Mouse (Mus musculus) hindbrain, embryonic 12.5 days (tissue): ENCODE data around the gene Agmat. TPM values are rescaled to one million over a fixed set of nuclear protein-coding genes. Genes with fewer than 3 reads are reported as not detected.

Experiments
- ATAC-seq: fragments of 200-750 bp; cut with Nextera tagmentation; 2 replicates; pipeline ENCODE4 v1.8.0; 2017; ENCODE audit warnings: moderate TSS enrichment; ENCODE audit not compliant: low FRiP score
- H3K27ac ChIP-seq: fragments of 300-500 bp; sonication (generic); 2 replicates; pipeline ENCODE4 v1.5.1; 2016; ENCODE audit warnings: mild to moderate bottlenecking
- H3K27me3 ChIP-seq: fragments of 300-500 bp; sonication (generic); 2 replicates; pipeline ENCODE4 v1.6.1; 2016; ENCODE audit warnings: mild to moderate bottlenecking
- H3K36me3 ChIP-seq: fragments of 300-500 bp; sonication (generic); 2 replicates; pipeline ENCODE4 v1.6.1; 2016; ENCODE audit warnings: mild to moderate bottlenecking
- H3K4me1 ChIP-seq: fragments of 300-500 bp; sonication (generic); 2 replicates; pipeline ENCODE4 v1.6.1; 2016
- H3K4me2 ChIP-seq: fragments of 300-500 bp; sonication (generic); replicated peaks from 2 replicates; pipeline ENCODE4 v1.6.1; 2016; ENCODE audit warnings: mild to moderate bottlenecking
- H3K4me3 ChIP-seq: fragments of 300-500 bp; sonication (generic); 2 replicates; pipeline ENCODE4 v1.5.1; 2016; ENCODE audit warnings: mild to moderate bottlenecking
- H3K9ac ChIP-seq: fragments of 300-500 bp; sonication (generic); 2 replicates; pipeline ENCODE4 v1.6.1; 2016; ENCODE audit warnings: mild to moderate bottlenecking, moderate library complexity
- H3K9me3 ChIP-seq: fragments of 300-500 bp; sonication (generic); replicated peaks from 2 replicates; pipeline ENCODE4 v1.6.1; 2016; ENCODE audit warnings: mild to moderate bottlenecking
- WGBS: fragments of 180-500 bp; shearing (Covaris S2); methylation state at CpG from one replicate; pipeline ENCODE4 v1.1.7; 2016; 5-methylcytosine and 5-hydroxymethylcytosine counted together
- polyA plus RNA-seq: library from polyadenylated mRNA; unstranded; fragments of >200 nt; fragmentation: Nextera tagmentation; extraction: Ambion mirVana; gene quantifications from 2 replicates; pipeline ENCODE4 v1.2.1, GENCODE M21; 2016

The Agmat gene
- polyA plus RNA-seq, result not detected in 2 replicates

GRCm38 (mm10) chr4:141746578-141747346 is at the start of gene Agmat:
Gene Agmat (plus strand): TSS chr4:141746672.
- no peak within 1 kb of the TSS for H3K4me3 ChIP-seq
- H3K4me2 ChIP-seq, result no peak within 1 kb of the TSS
- 0 out of 2 replicates have a peak, but pooled peaks cover 2% of the 10 kb centered on the region for H3K4me1 ChIP-seq
- no peaks in the 10 kb centered on the region for H3K36me3 ChIP-seq
- H3K27ac ChIP-seq, result no peak within 1 kb of the TSS
- ATAC-seq, result no peak
- H3K9ac ChIP-seq, result no peak within 1 kb of the TSS
- WGBS, result 23% methylated on average over 20 of the region's 25 CpGs
- no peaks in the 10 kb centered on the region for H3K27me3 ChIP-seq
- H3K9me3 ChIP-seq, result no peaks in the 10 kb centered on the region

GRCm38 (mm10) chr4:141704625-141705024 is 41.8 kb upstream of the Agmat start:
- 95% methylated on average over 2 of the region's 2 CpGs for WGBS
- H3K36me3 ChIP-seq, result peaks cover 89% of the 10 kb centered on the region

GRCm38 (mm10) chr4:141705331-141705730 is 41.1 kb upstream of the Agmat start:
- H3K27me3 ChIP-seq, result no peaks in the 10 kb centered on the region
- H3K9me3 ChIP-seq, result no peaks in the 10 kb centered on the region
- H3K27ac ChIP-seq, result no peak overlapping the region
- peaks cover 88% of the 10 kb centered on the region for H3K36me3 ChIP-seq
- H3K4me2 ChIP-seq, result no peak overlapping the region
- 92% methylated on average over 4 of the region's 4 CpGs for WGBS
- no peaks in the 10 kb centered on the region for H3K4me1 ChIP-seq
- no peak overlapping the region for H3K4me3 ChIP-seq
- no peak overlapping the region for H3K9ac ChIP-seq
- ATAC-seq, result no peak

More at GRCm38 (mm10) chr4:141704625-141705024, 41.8 kb upstream of the Agmat start:
- H3K4me2 ChIP-seq, result no peak overlapping the region
- H3K27ac ChIP-seq, result no peak overlapping the region
- no peaks in the 10 kb centered on the region for H3K9me3 ChIP-seq
- no peaks in the 10 kb centered on the region for H3K27me3 ChIP-seq
- ATAC-seq, result no peak
- no peak overlapping the region for H3K9ac ChIP-seq
- no peaks in the 10 kb centered on the region for H3K4me1 ChIP-seq
- H3K4me3 ChIP-seq, result no peak overlapping the region

GRCm38 (mm10) chr4:141708005-141708404 is 38.5 kb upstream of the Agmat start:
- Histone ChIP-seq H3K36me3 (peaks cover 92% of the 10 kb centered on the region), H3K9me3 (no peaks in the 10 kb centered on the region)
- ATAC-seq, result no peak

GRCm38 (mm10) chr4:141708971-141709370 is 37.5 kb upstream of the Agmat start:
- Histone ChIP-seq H3K4me1 (no peaks in the 10 kb centered on the region), H3K9ac (no peak overlapping the region), H3K4me2 (no peak overlapping the region), H3K4me3 (no peak overlapping the region), H3K27ac (no peak overlapping the region), H3K36me3 (peaks cover 92% of the 10 kb centered on the region), H3K27me3 (no peaks in the 10 kb centered on the region), H3K9me3 (no peaks in the 10 kb centered on the region)
- ATAC-seq, result no peak
- WGBS, result 99% methylated on average over 2 of the region's 2 CpGs

More at GRCm38 (mm10) chr4:141708005-141708404, 38.5 kb upstream of the Agmat start:
- H3K4me3 ChIP-seq, result no peak overlapping the region
- H3K27ac ChIP-seq, result no peak overlapping the region
- H3K27me3 ChIP-seq, result no peaks in the 10 kb centered on the region
- 98% methylated on average over 7 of the region's 7 CpGs for WGBS
- H3K4me2 ChIP-seq, result no peak overlapping the region
- H3K4me1 ChIP-seq, result no peaks in the 10 kb centered on the region
- no peak overlapping the region for H3K9ac ChIP-seq

- Histone ChIP-seq H3K9ac (no peak overlapping the region), H3K4me2 (no peak overlapping the region), H3K27ac (no peak overlapping the region), H3K4me1 (no peaks in the 10 kb centered on the region; the same call in 1 of the 2 replicates), H3K4me3 (no peak overlapping the region), H3K27me3 (no peaks in the 10 kb centered on the region), H3K36me3 (peaks cover 69% of the 10 kb centered on the region), H3K9me3 (no peaks in the 10 kb centered on the region)
- ATAC-seq, result no peak
- WGBS, result 97% methylated on average over 1 of the region's 1 CpGs
These were observed 35.2 kb upstream of the Agmat start for GRCm38 (mm10) chr4:141711250-141711649.

- no peaks in the 10 kb centered on the region for H3K27me3 ChIP-seq
- no peak for ATAC-seq
- no peak overlapping the region for H3K4me2 ChIP-seq
- H3K27ac ChIP-seq, result no peak overlapping the region
- WGBS, result 87% methylated on average over 5 of the region's 5 CpGs
- no peak overlapping the region for H3K4me3 ChIP-seq
- peaks cover 53% of the 10 kb centered on the region for H3K36me3 ChIP-seq
- H3K9ac ChIP-seq, result no peak overlapping the region
- no peaks in the 10 kb centered on the region; the same call in 1 of the 2 replicates for H3K4me1 ChIP-seq
- H3K9me3 ChIP-seq, result no peaks in the 10 kb centered on the region
These were observed 32.8 kb upstream of the Agmat start for GRCm38 (mm10) chr4:141713598-141714142.

GRCm38 (mm10) chr4:141715027-141715426 is 31.4 kb upstream of the Agmat start:
- H3K27ac ChIP-seq, result no peak overlapping the region
- 78% methylated on average over 2 of the region's 2 CpGs for WGBS
- no peaks in the 10 kb centered on the region for H3K27me3 ChIP-seq
- peaks cover 4% of the 10 kb centered on the region; the same call in 1 of the 2 replicates for H3K4me1 ChIP-seq
- H3K36me3 ChIP-seq, result peaks cover 40% of the 10 kb centered on the region
- H3K9me3 ChIP-seq, result no peaks in the 10 kb centered on the region
- no peak overlapping the region for H3K4me3 ChIP-seq
- no peak for ATAC-seq
- H3K9ac ChIP-seq, result no peak overlapping the region
- H3K4me2 ChIP-seq, result no peak overlapping the region

- Histone ChIP-seq H3K9ac (no peak overlapping the region), H3K9me3 (no peaks in the 10 kb centered on the region), H3K4me1 (peaks cover 15% of the 10 kb centered on the region), H3K27ac (no peak overlapping the region), H3K4me2 (no peak overlapping the region), H3K4me3 (no peak overlapping the region), H3K27me3 (no peaks in the 10 kb centered on the region), H3K36me3 (peaks cover 25% of the 10 kb centered on the region)
- ATAC-seq, result no peak
- 80% methylated on average over 4 of the region's 4 CpGs for WGBS
These were observed 28.8 kb upstream of the Agmat start for GRCm38 (mm10) chr4:141717633-141718032.

GRCm38 (mm10) chr4:141719304-141719703 is 27.2 kb upstream of the Agmat start:
- H3K27me3 ChIP-seq, result no peaks in the 10 kb centered on the region
- 100% methylated on average over 1 of the region's 1 CpGs for WGBS
- H3K36me3 ChIP-seq, result peaks cover 14% of the 10 kb centered on the region; the same call in 1 of the 2 replicates
- H3K9me3 ChIP-seq, result no peaks in the 10 kb centered on the region
- H3K9ac ChIP-seq, result no peak overlapping the region
- H3K4me2 ChIP-seq, result no peak overlapping the region
- H3K4me3 ChIP-seq, result no peak overlapping the region
- ATAC-seq, result no peak
- peaks cover 18% of the 10 kb centered on the region for H3K4me1 ChIP-seq
- H3K27ac ChIP-seq, result no peak overlapping the region

- Histone ChIP-seq H3K4me3 (no peak overlapping the region), H3K9ac (no peak overlapping the region), H3K4me2 (peak overlapping the region; percentile 93), H3K27me3 (no peaks in the 10 kb centered on the region), H3K9me3 (no peaks in the 10 kb centered on the region), H3K36me3 (peaks cover 14% of the 10 kb centered on the region; the same call in 1 of the 2 replicates), H3K27ac (no peak overlapping the region), H3K4me1 (peaks cover 18% of the 10 kb centered on the region)
- 78% methylated on average over 6 of the region's 6 CpGs for WGBS
- no peak for ATAC-seq
These were observed 25.5 kb upstream of the Agmat start for GRCm38 (mm10) chr4:141720761-141721523.

GRCm38 (mm10) chr4:141721961-141722360 is 24.5 kb upstream of the Agmat start:
- Histone ChIP-seq H3K4me2 (peak overlapping the region; percentile 93), H3K9me3 (no peaks in the 10 kb centered on the region), H3K4me1 (peaks cover 18% of the 10 kb centered on the region), H3K27ac (no peak overlapping the region), H3K9ac (peak overlapping the region; percentile 98), H3K27me3 (no peaks in the 10 kb centered on the region), H3K4me3 (peak overlapping the region; percentile 99), H3K36me3 (peaks cover 14% of the 10 kb centered on the region; the same call in 1 of the 2 replicates)
- no peak for ATAC-seq
- 77% methylated on average over 6 of the region's 6 CpGs for WGBS
